Mouse (Mus musculus) liver, adult 2 months (tissue): ENCODE measurements at regions not wholly inside any gene's neighbourhood (a gene's known extent, or its start where the extent isn't known, plus 50 kb on each side); places are given as distances from the start of the nearest gene placed in this dataset.
A peak's percentile ranks its signal among the peaks of the same experiment; 100 is the strongest.

Source experiments
- DNase-seq: peaks from one replicate; pipeline ENCODE4 v3.0.0-alpha.2; 2011; ENCODE audit warnings: low read depth, low spot score; ENCODE audit errors: extremely low read depth
- H3K27ac ChIP-seq: fragments of 200-500 bp; replicated peaks from 2 replicates; pipeline ENCODE4 v1.5.1; 2012; ENCODE audit warnings: low read depth, mild to moderate bottlenecking, control low read depth, inconsistent platforms, low read length; ENCODE audit not compliant: insufficient read depth
- H3K27me3 ChIP-seq: fragments of 200-500 bp; 2 replicates; pipeline ENCODE4 v1.6.1; 2012; ENCODE audit warnings: mild to moderate bottlenecking, moderate library complexity, low read length, inconsistent platforms; ENCODE audit not compliant: control insufficient read depth, insufficient read depth
- H3K36me3 ChIP-seq: fragments of 200-500 bp; 2 replicates; pipeline ENCODE4 v1.6.1; 2012; ENCODE audit warnings: low read length, inconsistent platforms; ENCODE audit not compliant: control insufficient read depth, insufficient read depth
- H3K4me1 ChIP-seq: fragments of 200-500 bp; 2 replicates; pipeline ENCODE4 v1.6.1; 2011; ENCODE audit warnings: low read length; ENCODE audit not compliant: control insufficient read depth, insufficient read depth
- H3K4me3 ChIP-seq: fragments of 200-500 bp; 2 replicates; pipeline ENCODE4 v1.5.1; 2011; ENCODE audit warnings: low read depth, mild to moderate bottlenecking, control low read depth, low read length, moderate library complexity; ENCODE audit not compliant: insufficient read depth
- H3K79me2 ChIP-seq: fragments of 200-500 bp; 2 replicates; pipeline ENCODE4 v1.6.1; 2012; ENCODE audit warnings: inconsistent platforms, mild to moderate bottlenecking, low read length, moderate library complexity; ENCODE audit not compliant: control insufficient read depth, insufficient read depth
- H3K9ac ChIP-seq: fragments of 200-500 bp; 2 replicates; pipeline ENCODE4 v1.6.1; 2012; ENCODE audit warnings: low read depth, mild to moderate bottlenecking, control low read depth, inconsistent platforms, low read length
- CTCF ChIP-seq: fragments of 200-500 bp; IDR thresholded peaks from 2 replicates; pipeline ENCODE4 v1.5.1; 2011; ENCODE audit warnings: low read depth, low read length, control low read depth
- POLR2A ChIP-seq: fragments of 200-500 bp; IDR thresholded peaks from 2 replicates; pipeline ENCODE4 v1.6.1; 2011; ENCODE audit warnings: low read length, control low read depth; ENCODE audit not compliant: insufficient read depth; ENCODE audit errors: extremely low read depth
- WGBS: fragments of 180-500 bp; shearing (Covaris S2); methylation state at CpG from one replicate; pipeline ENCODE4 v1.1.7; 2018; 5-methylcytosine and 5-hydroxymethylcytosine counted together

GRCm38 (mm10) chr10:98800949-98801348 is 113.3 kb upstream of the Atp2b1 start:
- no peak overlapping the region for H3K4me3 ChIP-seq
- H3K27me3 ChIP-seq: no peaks in the 10 kb centered on the region
- H3K9ac ChIP-seq: no peak overlapping the region
- DNase-seq: no peak
- H3K4me1 ChIP-seq: no peaks in the 10 kb centered on the region
- H3K79me2 ChIP-seq: no peaks in the 10 kb centered on the region
- H3K27ac ChIP-seq: no peak overlapping the region
- TF ChIP-seq CTCF (no peak), POLR2A (no peak)
- 89% methylated on average over 8 of the region's 8 CpGs for WGBS
- no peaks in the 10 kb centered on the region for H3K36me3 ChIP-seq

GRCm38 (mm10) chr10:98805013-98805412 is 109.2 kb upstream of the Atp2b1 start:
- WGBS: 98% methylated on average over 1 of the region's 1 CpGs

GRCm38 (mm10) chr10:98806798-98807535 is 107.2 kb upstream of the Atp2b1 start:
- no peaks in the 10 kb centered on the region for H3K27me3 ChIP-seq
- H3K27ac ChIP-seq: no peak overlapping the region
- no peak overlapping the region for H3K4me3 ChIP-seq
- no peaks in the 10 kb centered on the region for H3K36me3 ChIP-seq
- TF ChIP-seq CTCF (no peak), POLR2A (no peak)
- no peaks in the 10 kb centered on the region for H3K79me2 ChIP-seq
- 90% methylated on average over 19 of the region's 19 CpGs for WGBS
- H3K9ac ChIP-seq: no peak overlapping the region
- H3K4me1 ChIP-seq: no peaks in the 10 kb centered on the region
- no peak for DNase-seq

More at GRCm38 (mm10) chr10:98805013-98805412, 109.2 kb upstream of the Atp2b1 start:
- no peaks in the 10 kb centered on the region for H3K36me3 ChIP-seq
- H3K4me1 ChIP-seq: no peaks in the 10 kb centered on the region
- DNase-seq: peak; percentile 9
- no peak overlapping the region for H3K27ac ChIP-seq
- no peaks in the 10 kb centered on the region for H3K27me3 ChIP-seq
- no peaks in the 10 kb centered on the region for H3K79me2 ChIP-seq
- no peak for TF ChIP-seq CTCF
- TF ChIP-seq POLR2A: no peak
- H3K9ac ChIP-seq: no peak overlapping the region
- no peak overlapping the region for H3K4me3 ChIP-seq

GRCm38 (mm10) chr10:98808644-98809043 is 105.6 kb upstream of the Atp2b1 start:
- Histone ChIP-seq H3K36me3 (no peaks in the 10 kb centered on the region), H3K27me3 (no peaks in the 10 kb centered on the region), H3K4me3 (no peak overlapping the region), H3K79me2 (no peaks in the 10 kb centered on the region), H3K4me1 (no peaks in the 10 kb centered on the region), H3K9ac (no peak overlapping the region), H3K27ac (no peak overlapping the region)
- DNase-seq: no peak
- 60% methylated on average over 4 of the region's 4 CpGs for WGBS
- TF ChIP-seq CTCF: no peak
- no peak for TF ChIP-seq POLR2A

- DNase-seq: no peak
- Histone ChIP-seq H3K27ac (no peak overlapping the region), H3K4me1 (no peaks in the 10 kb centered on the region), H3K36me3 (no peaks in the 10 kb centered on the region), H3K9ac (no peak overlapping the region), H3K4me3 (no peak overlapping the region), H3K79me2 (no peaks in the 10 kb centered on the region), H3K27me3 (no peaks in the 10 kb centered on the region)
- 92% methylated on average over 5 of the region's 5 CpGs for WGBS
- no peak for TF ChIP-seq CTCF
- no peak for TF ChIP-seq POLR2A
Observed at GRCm38 (mm10) chr10:98829051-98829450, 85.2 kb upstream of the Atp2b1 start.

GRCm38 (mm10) chr10:98831488-98831887 is 82.7 kb upstream of the Atp2b1 start:
- Histone ChIP-seq H3K36me3 (no peaks in the 10 kb centered on the region), H3K27ac (no peak overlapping the region), H3K4me1 (no peaks in the 10 kb centered on the region), H3K9ac (no peak overlapping the region), H3K79me2 (no peaks in the 10 kb centered on the region), H3K4me3 (no peak overlapping the region), H3K27me3 (no peaks in the 10 kb centered on the region)
- peak; percentile 3 for DNase-seq
- WGBS: 83% methylated on average over 7 of the region's 7 CpGs
- TF ChIP-seq POLR2A (no peak), CTCF (no peak)
